ENCODE assay signal across 9 mouse cellular contexts in genomic region chr2:66439764-66440471, GRCm38 (mm10). TPM values are rescaled to one million over a fixed set of nuclear protein-coding genes. Genes with fewer than 3 reads are reported as not detected.
DNase-seq lines count a peak whose midpoint lies in the region; ATAC-seq and TF ChIP-seq lines count a peak whose summit lies in the region.
"Had no signal": no experiment of that assay in that cellular context is flagged by ENCODE, and none has a peak within 500 bp of the region (broad histone marks: within the 10 kb centered on the region; RNA-seq: fewer than 3 reads in every experiment).

No protein-coding gene starts in this region.

- H3K27ac ChIP-seq in kidney, adult 2 months (ENCODE audit: insufficient read depth, low read depth, low read length) = no peak overlapping the region
- peak overlapping the region; percentile 8 for H3K27ac ChIP-seq in cerebellum, adult 2 months (ENCODE audit: insufficient read depth, low read length)
- no peak overlapping the region for H3K27ac ChIP-seq in forebrain, postnatal 0 days (ENCODE audit: low read depth, low read length)
- H3K27ac ChIP-seq in limb, embryonic 12.5 days = no peak overlapping the region
- H3K27ac ChIP-seq in gastrocnemius, adult 2 months = no peak overlapping the region

- peak overlapping the region; percentile 57 for H3K4me2 ChIP-seq in forebrain, postnatal 0 days (ENCODE audit: low read depth)
- H3K4me2 ChIP-seq in limb, embryonic 12.5 days = peak overlapping the region; percentile 69

- TF ChIP-seq CTCF in kidney, adult 2 months (conservative IDR thresholded peaks at IDR 0.05; ENCODE audit: insufficient read depth, insufficient read length, low read depth, low read length) = no peak
- no peak for TF ChIP-seq CTCF in cerebellum, adult 2 months (IDR thresholded peaks at IDR 0.05; ENCODE audit: borderline replicate concordance, insufficient read depth, low read depth, low read length)
- no peak for TF ChIP-seq CTCF in forebrain, postnatal 0 days (IDR thresholded peaks at IDR 0.05; ENCODE audit: low read depth)
- no peak for TF ChIP-seq CTCF in gastrocnemius, adult 2 months (IDR thresholded peaks at IDR 0.05)

- H3K36me3 ChIP-seq in kidney, adult 2 months (ENCODE audit: control insufficient read depth, insufficient read depth, low read length) = no peaks in the 10 kb centered on the region
- H3K36me3 ChIP-seq in forebrain, postnatal 0 days (ENCODE audit: insufficient read depth) = no peaks in the 10 kb centered on the region
- H3K36me3 ChIP-seq in limb, embryonic 12.5 days = no peaks in the 10 kb centered on the region

- no peak overlapping the region for H3K4me3 ChIP-seq in kidney, adult 2 months (ENCODE audit: insufficient read depth, low read depth, low read length)
- peak overlapping the region; percentile 68 for H3K4me3 ChIP-seq in cerebellum, adult 2 months (replicated peaks; ENCODE audit: insufficient read depth, low read depth, low read length)
- peak overlapping the region; percentile 42 for H3K4me3 ChIP-seq in forebrain, postnatal 0 days (ENCODE audit: low read depth, low read length)
- peak overlapping the region; percentile 33 for H3K4me3 ChIP-seq in limb, embryonic 12.5 days (replicated peaks)
- no peak overlapping the region for H3K4me3 ChIP-seq in gastrocnemius, adult 2 months

- peak; percentile 1 for DNase-seq in kidney, adult 2 months
- DNase-seq in kidney, adult 11 months = no peak
- DNase-seq in cerebellum, adult 2 months = peak; percentile 58 to 70
- peak; percentile 72 for DNase-seq in forebrain, postnatal 0 days
- DNase-seq in right cerebral cortex, postnatal 4 days = peak; percentile 32
- no peak for DNase-seq in gastrocnemius, adult 2 months
- DNase-seq in lung, postnatal 36 days = no peak

- peak; percentile 65 for ATAC-seq in forebrain, postnatal 0 days
- no peak for ATAC-seq in limb, embryonic 12.5 days (ENCODE audit: insufficient number of reproducible peaks, insufficient read depth, low FRiP score, low TSS enrichment, low read depth)

- 9% methylated on average over 21 of the region's 21 CpGs for WGBS in kidney, adult 2 months
- 8% methylated on average over 21 of the region's 21 CpGs for WGBS in cerebellum, adult 2 months
- WGBS in forebrain, postnatal 0 days = 6% methylated on average over 21 of the region's 21 CpGs
- 3% methylated on average over 21 of the region's 21 CpGs for WGBS in limb, embryonic 12.5 days

- intact Hi-C loops in gastrocnemius, adult 2 months (cut with DNase I) = no loop called here

- no peak for TF ChIP-seq POLR2A in kidney, adult 2 months (IDR thresholded peaks at IDR 0.05; ENCODE audit: low read depth, low read length)
- peak; percentile 42; the same call in 1 of the 2 replicates for TF ChIP-seq POLR2A in cerebellum, adult 2 months (IDR thresholded peaks at IDR 0.05; ENCODE audit: borderline replicate concordance, insufficient read depth, low read length)

- H3K27me3 ChIP-seq in kidney, adult 2 months (replicated peaks; ENCODE audit: control insufficient read depth, insufficient read depth, low read length) = no peaks in the 10 kb centered on the region; the same call in 1 of the 2 replicates
- no peaks in the 10 kb centered on the region for H3K27me3 ChIP-seq in cerebellum, adult 2 months (ENCODE audit: control insufficient read depth, insufficient read depth, low read length)
- H3K27me3 ChIP-seq in forebrain, postnatal 0 days (ENCODE audit: insufficient read depth, low read length) = no peaks in the 10 kb centered on the region
- H3K27me3 ChIP-seq in limb, embryonic 12.5 days = peaks cover 6% of the 10 kb centered on the region; the same call in 1 of the 2 replicates
- H3K27me3 ChIP-seq: CH12.LX had no signal

- peak overlapping the region; percentile 46 for H3K9ac ChIP-seq in forebrain, postnatal 0 days
- H3K9ac ChIP-seq in limb, embryonic 12.5 days (replicated peaks) = peak overlapping the region; percentile 31; the same call in 1 of the 2 replicates

- H3K4me1 ChIP-seq in kidney, adult 2 months (ENCODE audit: control insufficient read depth, insufficient read depth, low read length) = no peaks in the 10 kb centered on the region
- H3K4me1 ChIP-seq in cerebellum, adult 2 months (ENCODE audit: control insufficient read depth, insufficient read depth, low read length) = no peaks in the 10 kb centered on the region
- no peaks in the 10 kb centered on the region for H3K4me1 ChIP-seq in forebrain, postnatal 0 days (ENCODE audit: insufficient read depth)
- H3K4me1 ChIP-seq in limb, embryonic 12.5 days (replicated peaks) = 0 out of 2 replicates have a peak, but pooled peaks cover 3% of the 10 kb centered on the region

- H3K9me3 ChIP-seq in forebrain, postnatal 0 days (ENCODE audit: low read length) = no peaks in the 10 kb centered on the region
- no peaks in the 10 kb centered on the region for H3K9me3 ChIP-seq in limb, embryonic 12.5 days

RNA-seq across cellular contexts. Expression of gene Scn1a, which starts 0.7 kb away (rescaled TPM):
- polyA plus RNA-seq in kidney, adult 2 months (2012; rRNA removed) = 0.03 and 0.06 TPM in 2 replicates
- polyA plus RNA-seq in cerebellum, adult 2 months (2012; rRNA removed) = 92.9 and 97.9 TPM in 2 replicates
- 14.5 and 14.7 TPM in 2 replicates for total RNA-seq in forebrain, postnatal 0 days (2014; rRNA removed)
- 7.8 and 13.1 TPM in 2 replicates for polyA plus RNA-seq in forebrain, postnatal 0 days (2015; fragmentation: Nextera tagmentation; extraction: Ambion mirVana)
- 1.8 and 2.2 TPM in 2 replicates for polyA plus RNA-seq in limb, embryonic 12.5 days (2016; fragmentation: Nextera tagmentation; extraction: Ambion mirVana)
- under 1 TPM in 1 of 2 experiments, not detected in 1; 0.10 TPM for total RNA-seq in gastrocnemius, adult 2 months (2021)

Comparison
In these comparisons a context has a peak if more than half of its experiments do, and no peak if none do; other contexts are left out.
1. DNase-seq: peak in kidney, adult 2 months (single experiment), cerebellum, adult 2 months (2 of 2), forebrain, postnatal 0 days (single experiment) and right cerebral cortex, postnatal 4 days (single experiment); none in kidney, adult 11 months (single experiment), gastrocnemius, adult 2 months (single experiment) and lung, postnatal 36 days (single experiment).
2. H3K4me3 ChIP-seq: peak in cerebellum, adult 2 months (single experiment), forebrain, postnatal 0 days (single experiment) and limb, embryonic 12.5 days (single experiment); none in kidney, adult 2 months (single experiment) and gastrocnemius, adult 2 months (single experiment).